Mouse (Mus musculus) T-helper 17 cell (primary cell): Measurements from ENCODE around the gene Olfr1128.
"Not testable (repeated sequence)": the region's sequence is repeated elsewhere in the genome, so short reads cannot be mapped to it uniquely, and the experiment has no call there.

Source experiments
- in situ Hi-C, 2 experiments: fragments of 300-600 bp; cut with MboI, MseI; formaldehyde crosslinking; loops; 1 replicate in 1 of 2; 2 replicates in 1 of 2; pipeline ENCODE4 v1.15.1; 2025; ENCODE audit warnings: high pct_unique_total_duplicates in 2 of 2

Olfr1128 gene

GRCm38 (mm10) chr2:87545442-87545841, at the start of gene Olfr1128:
TSS of gene Olfr1128 (minus strand) at chr2:87545542.
- in situ Hi-C loops, result no loop called here

DNA sequence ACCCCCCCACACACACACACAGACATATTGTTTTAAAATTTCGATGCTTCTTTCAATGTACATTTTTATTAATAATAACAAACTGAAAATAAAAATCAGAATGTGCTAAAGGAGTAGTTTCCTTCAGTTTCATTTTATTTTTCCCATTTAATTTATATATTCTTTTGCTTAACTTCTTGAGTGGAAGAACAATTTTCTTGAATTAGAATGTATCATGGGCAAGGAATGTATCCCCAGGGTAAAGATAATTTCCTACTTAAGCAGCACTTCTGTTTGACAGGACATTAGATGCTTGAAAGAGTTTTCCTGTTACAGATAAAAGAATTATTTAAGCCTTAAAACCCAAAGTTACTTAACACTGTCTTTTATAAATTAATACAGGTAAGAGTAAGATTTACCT, 28.3 kb upstream of the Olfr1128 start, which contains the start of gene Olfr1129:
TSS of gene Olfr1129 (plus strand) at position 301 of the 400 bp plus-strand sequence.
- in situ Hi-C loops, result not testable (repeated sequence)

DNA sequence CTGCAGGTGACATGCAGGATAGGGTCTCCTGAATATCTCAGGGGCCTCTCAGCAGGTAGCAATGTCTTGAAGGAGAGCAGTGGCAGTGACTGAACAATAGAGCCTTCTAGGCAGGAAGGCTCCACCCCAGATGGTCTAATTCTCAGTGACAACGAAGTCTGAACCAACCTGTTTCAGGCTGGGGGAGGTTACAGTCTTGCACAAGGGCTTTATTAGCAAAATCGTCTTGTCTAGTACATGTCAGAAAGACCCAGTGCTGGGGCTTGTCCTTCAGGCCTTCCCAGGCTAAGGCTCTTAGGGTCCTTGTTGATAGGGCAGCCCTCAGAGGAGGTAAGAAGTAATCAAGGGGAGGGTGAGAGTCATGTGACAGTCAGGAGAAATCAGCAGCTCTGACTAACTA, 10.5 kb downstream of the Olfr1128 start:
- in situ Hi-C loops, result no loop called here

DNA sequence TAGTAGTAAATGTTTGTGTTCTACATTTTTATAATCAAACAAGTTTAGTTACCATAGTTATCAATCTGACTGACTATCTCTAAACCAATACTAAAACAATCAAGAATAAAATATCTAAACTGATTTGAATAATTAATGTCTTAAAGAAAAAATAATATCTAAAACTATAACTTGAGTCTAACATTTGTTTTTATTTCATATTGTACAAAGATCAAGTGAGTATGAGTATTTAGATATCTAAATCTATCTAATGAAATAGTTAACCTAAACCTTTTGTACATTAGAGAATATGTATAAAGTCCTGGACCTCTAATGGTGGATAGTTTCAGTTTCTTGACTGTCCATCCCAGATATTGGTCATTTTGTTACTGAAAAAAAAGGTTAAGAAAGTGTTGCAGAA, 13.8 kb downstream of the Olfr1128 start, which contains the start of gene Olfr153:
TSS of gene Olfr153 (plus strand) at position 301 of the 400 bp plus-strand sequence.
- in situ Hi-C loops, result no loop called here

- in situ Hi-C loops, result not testable (repeated sequence)
These were observed 19.3 kb downstream of the Olfr1128 start for GRCm38 (mm10) chr2:87525899-87526616.

- in situ Hi-C loops, result no loop called here
These were observed 24.7 kb downstream of the Olfr1128 start for GRCm38 (mm10) chr2:87520651-87521050.

GRCm38 (mm10) chr2:87516581-87516980, 28.8 kb downstream of the Olfr1128 start:
- in situ Hi-C loops, result no loop called here

DNA sequence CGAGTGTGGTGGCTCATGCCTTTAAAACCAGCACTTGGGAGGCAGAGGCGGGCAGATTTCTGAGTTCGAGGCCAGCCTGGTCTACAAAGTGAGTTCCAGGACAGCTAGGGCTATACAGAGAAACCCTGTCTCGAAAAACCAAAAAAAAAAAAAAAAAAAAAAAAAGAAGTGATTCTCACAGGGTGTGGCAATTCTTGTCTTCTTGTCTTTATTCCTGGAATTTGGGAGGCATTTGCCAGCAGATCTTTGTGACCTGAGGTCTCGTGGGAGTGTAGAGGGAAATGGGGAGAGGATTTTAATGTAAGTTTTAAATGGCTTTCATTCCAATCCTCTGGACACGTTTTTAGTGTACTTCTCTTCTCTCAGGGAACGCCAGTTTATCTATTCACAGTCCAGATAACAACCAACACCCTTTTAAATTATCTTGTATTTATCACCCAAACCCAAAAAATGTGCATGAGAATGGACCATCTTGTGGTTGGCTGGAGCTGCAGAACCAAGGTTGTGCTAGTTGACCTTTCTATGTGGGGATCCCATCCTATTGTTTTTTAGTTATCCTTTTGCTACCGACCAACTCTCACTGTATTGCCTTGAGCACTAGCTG, 29.8 kb downstream of the Olfr1128 start:
- in situ Hi-C loops, result no loop called here

- in situ Hi-C loops, result no loop called here
These were observed 30.3 kb downstream of the Olfr1128 start for GRCm38 (mm10) chr2:87515046-87515445.

GRCm38 (mm10) chr2:87506265-87506664, 39.1 kb downstream of the Olfr1128 start, which contains the start of gene Pramel6:
TSS of gene Pramel6 (plus strand) at chr2:87506565.
- in situ Hi-C loops, result no loop called here

DNA sequence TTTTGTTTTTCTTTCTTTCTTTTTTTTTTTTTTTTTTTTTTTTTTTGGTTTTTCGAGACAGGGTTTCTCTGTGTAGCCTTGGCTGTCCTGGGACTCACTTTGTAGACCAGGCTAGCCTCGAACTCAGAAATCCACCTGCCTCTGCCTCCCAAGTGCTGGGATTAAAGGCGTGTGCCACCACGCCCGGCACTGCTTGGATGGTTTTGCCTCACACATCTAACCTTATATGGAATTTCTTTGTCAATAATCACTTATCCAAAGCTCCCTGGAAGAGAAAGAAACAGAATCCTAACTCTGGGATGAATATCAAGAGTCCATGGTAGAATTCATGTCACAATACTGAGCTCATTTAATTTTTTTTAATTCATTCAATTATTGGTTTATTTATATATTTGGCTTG, 48.3 kb downstream of the Olfr1128 start, which contains the start of gene Pramel7:
TSS of gene Pramel7 (minus strand) at position 101 of the 400 bp plus-strand sequence.
- in situ Hi-C loops, result not testable (repeated sequence)
